Mouse (Mus musculus) erythroblast, embryonic 14.5 days (primary cell): ENCODE measurements around the gene Igfbp6.

Source experiments
- GATA1 ChIP-seq: IDR thresholded peaks from 2 replicates; pipeline ENCODE4 v1.6.1; 2012; ENCODE audit warnings: low read length, inconsistent platforms, mixed read lengths
- TAL1 ChIP-seq: IDR thresholded peaks from 3 replicates; pipeline ENCODE4 v1.6.1; 2012; ENCODE audit warnings: low read length, inconsistent platforms, mixed read lengths

DNA sequence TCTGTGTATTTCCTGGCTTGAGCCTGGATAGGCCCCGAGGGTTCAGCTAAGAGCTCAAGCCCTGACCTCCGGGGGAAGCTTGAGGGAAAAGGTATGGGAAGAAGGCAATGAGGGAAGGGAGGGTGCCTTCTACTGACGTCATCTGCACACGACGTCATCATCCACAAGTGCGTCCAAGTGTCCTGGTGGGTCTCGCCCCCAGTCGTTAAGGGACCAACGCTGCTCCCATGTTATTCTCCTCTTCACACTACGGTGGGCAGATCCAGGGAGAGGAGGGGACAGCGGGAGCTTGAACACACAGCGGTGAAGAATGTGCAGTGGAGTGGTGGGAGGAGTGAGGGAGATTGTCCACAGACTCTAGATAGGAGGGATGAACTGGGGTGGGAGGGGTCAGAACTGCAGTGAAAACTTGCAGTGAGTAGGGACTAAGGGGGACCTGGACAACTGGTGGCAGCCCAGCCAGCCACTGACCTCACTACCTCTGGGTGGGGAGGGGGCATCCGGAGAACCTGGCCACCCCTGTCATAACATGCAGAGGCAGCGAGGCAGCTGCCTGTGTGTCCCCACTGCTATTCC lies 40.7 kb upstream of the Igfbp6 start:
- TF ChIP-seq GATA1, result no peak
- no peak for TF ChIP-seq TAL1
